Mouse (Mus musculus) heart, embryonic 12.5 days (tissue): ENCODE results near the gene AC124502.3. TPM values are rescaled to one million over a fixed set of nuclear protein-coding genes. Genes with fewer than 3 reads are reported as not detected.

ENCODE experiments used
- ATAC-seq: fragments of 200-750 bp; cut with Nextera tagmentation; 2 replicates; pipeline ENCODE4 v1.8.0; 2017; ENCODE audit warnings: moderate TSS enrichment, moderate library complexity; ENCODE audit not compliant: insufficient number of reproducible peaks, low FRiP score
- H3K27ac ChIP-seq: fragments of 300-500 bp; sonication (generic); 2 replicates; pipeline ENCODE4 v1.5.1; 2016; ENCODE audit warnings: mild to moderate bottlenecking, moderate library complexity; ENCODE audit not compliant: poor library complexity, severe bottlenecking
- H3K27me3 ChIP-seq: fragments of 300-500 bp; sonication (generic); replicated peaks from 2 replicates; pipeline ENCODE4 v1.6.1; 2016; ENCODE audit warnings: mild to moderate bottlenecking, moderate library complexity
- H3K36me3 ChIP-seq: fragments of 300-500 bp; sonication (generic); 2 replicates; pipeline ENCODE4 v1.6.1; 2016; ENCODE audit warnings: mild to moderate bottlenecking, moderate library complexity
- H3K4me1 ChIP-seq: fragments of 300-500 bp; sonication (generic); replicated peaks from 2 replicates; pipeline ENCODE4 v1.6.1; 2016; ENCODE audit warnings: mild to moderate bottlenecking
- H3K4me2 ChIP-seq: fragments of 300-500 bp; sonication (generic); 2 replicates; pipeline ENCODE4 v1.6.1; 2016; ENCODE audit warnings: mild to moderate bottlenecking, moderate library complexity
- H3K4me3 ChIP-seq: fragments of 300-500 bp; sonication (generic); 2 replicates; pipeline ENCODE4 v1.5.1; 2016; ENCODE audit warnings: mild to moderate bottlenecking
- H3K9ac ChIP-seq: fragments of 300-500 bp; sonication (generic); 2 replicates; pipeline ENCODE4 v1.6.1; 2016; ENCODE audit warnings: mild to moderate bottlenecking, moderate library complexity
- H3K9me3 ChIP-seq: fragments of 300-500 bp; sonication (generic); replicated peaks from 2 replicates; pipeline ENCODE4 v1.6.1; 2016; ENCODE audit warnings: mild to moderate bottlenecking, moderate library complexity
- WGBS: fragments of 180-500 bp; shearing (Covaris S2); methylation state at CpG from one replicate; pipeline ENCODE4 v1.1.7; 2016; 5-methylcytosine and 5-hydroxymethylcytosine counted together
- polyA plus RNA-seq: library from polyadenylated mRNA; unstranded; fragments of >200 nt; fragmentation: Nextera tagmentation; extraction: Ambion mirVana; gene quantifications from 2 replicates; pipeline ENCODE4 v1.2.1, GENCODE M21; 2016

Gene AC124502.3
- polyA plus RNA-seq, 1 experiment from 2014 or later, result 1.6 TPM

GRCm38 (mm10) chr19:5032686-5033085 is 6.0 kb upstream of the AC124502.3 start:
- no peaks in the 10 kb centered on the region for H3K27me3 ChIP-seq
- no peak overlapping the region for H3K4me3 ChIP-seq
- no peak overlapping the region for H3K4me2 ChIP-seq
- H3K4me1 ChIP-seq, result no peaks in the 10 kb centered on the region
- peaks cover 44% of the 10 kb centered on the region for H3K36me3 ChIP-seq
- H3K9me3 ChIP-seq, result no peaks in the 10 kb centered on the region
- ATAC-seq, result no peak
- 75% methylated on average over 3 of the region's 3 CpGs for WGBS
- no peak overlapping the region for H3K27ac ChIP-seq
- H3K9ac ChIP-seq, result no peak overlapping the region

GRCm38 (mm10) chr19:5036577-5036976 is 2.1 kb upstream of the AC124502.3 start:
- H3K4me3 ChIP-seq, result no peak overlapping the region
- no peak overlapping the region for H3K9ac ChIP-seq
- peaks cover 19% of the 10 kb centered on the region for H3K4me1 ChIP-seq
- H3K27ac ChIP-seq, result no peak overlapping the region
- ATAC-seq, result no peak
- H3K27me3 ChIP-seq, result no peaks in the 10 kb centered on the region
- peaks cover 5% of the 10 kb centered on the region for H3K36me3 ChIP-seq
- no peak overlapping the region for H3K4me2 ChIP-seq
- whole genome bisulfite sequencing, result 76% methylated on average over 4 of the region's 4 CpGs
- no peaks in the 10 kb centered on the region for H3K9me3 ChIP-seq

GRCm38 (mm10) chr19:5037678-5038571 is 766 bp upstream of the AC124502.3 start:
- Histone ChIP-seq H3K9me3 (no peaks in the 10 kb centered on the region), H3K27me3 (no peaks in the 10 kb centered on the region), H3K27ac (peak overlapping the region; percentile 60), H3K36me3 (peaks cover 5% of the 10 kb centered on the region; the same call in 1 of the 2 replicates), H3K4me2 (peak overlapping the region; percentile 100), H3K4me1 (peaks cover 25% of the 10 kb centered on the region), H3K4me3 (peak overlapping the region; percentile 80), H3K9ac (peak overlapping the region; percentile 95)
- WGBS, result 5% methylated on average over 32 of the region's 32 CpGs
- 0 out of 2 replicates have a peak, but pooled peaks have one; percentile 19 for ATAC-seq

GRCm38 (mm10) chr19:5039301-5040114 is 817 bp downstream of the AC124502.3 start:
- Histone ChIP-seq H3K4me3 (peak overlapping the region; percentile 80), H3K4me1 (peaks cover 25% of the 10 kb centered on the region), H3K9ac (peak overlapping the region; percentile 95), H3K36me3 (peaks cover 11% of the 10 kb centered on the region), H3K9me3 (no peaks in the 10 kb centered on the region), H3K27me3 (no peaks in the 10 kb centered on the region), H3K27ac (peak overlapping the region; percentile 60; the same call in 1 of the 2 replicates), H3K4me2 (peak overlapping the region; percentile 100)
- 15% methylated on average over 41 of the region's 41 CpGs for WGBS
- peak; percentile 6; the same call in 1 of the 2 replicates for ATAC-seq

- Histone ChIP-seq H3K4me2 (peak within 1 kb of the TSS; percentile 100), H3K9ac (peak within 1 kb of the TSS; percentile 86), H3K27ac (peak within 1 kb of the TSS; percentile 72), H3K36me3 (peaks cover 16% of the 10 kb centered on the region), H3K4me3 (peak within 1 kb of the TSS; percentile 63), H3K27me3 (no peaks in the 10 kb centered on the region), H3K4me1 (peaks cover 25% of the 10 kb centered on the region), H3K9me3 (no peaks in the 10 kb centered on the region)
- peak; percentile 74 for ATAC-seq
- 4% methylated on average over 40 of the region's 40 CpGs for WGBS
These were observed 2.3 kb downstream of the AC124502.3 start, which contains the start of gene Brms1 for GRCm38 (mm10) chr19:5040862-5041523. Gene Brms1, plus strand, starts transcription at chr19:5041354.

- Histone ChIP-seq H3K9ac (peak overlapping the region; percentile 86), H3K27ac (peak overlapping the region; percentile 72; the same call in 1 of the 2 replicates), H3K36me3 (peaks cover 22% of the 10 kb centered on the region), H3K4me2 (peak overlapping the region; percentile 100), H3K4me3 (peak overlapping the region; percentile 63), H3K27me3 (no peaks in the 10 kb centered on the region), H3K4me1 (peaks cover 25% of the 10 kb centered on the region), H3K9me3 (no peaks in the 10 kb centered on the region)
- no peak for ATAC-seq
- 2% methylated on average over 16 of the region's 16 CpGs for WGBS
These were observed 2.9 kb downstream of the AC124502.3 start for GRCm38 (mm10) chr19:5041588-5041987.

- Histone ChIP-seq H3K4me1 (peaks cover 23% of the 10 kb centered on the region), H3K36me3 (peaks cover 52% of the 10 kb centered on the region), H3K4me3 (no peak overlapping the region), H3K27me3 (no peaks in the 10 kb centered on the region), H3K9ac (no peak overlapping the region), H3K4me2 (no peak overlapping the region), H3K9me3 (no peaks in the 10 kb centered on the region), H3K27ac (no peak overlapping the region)
- 68% methylated on average over 4 of the region's 4 CpGs for WGBS
- ATAC-seq, result no peak
These were observed 6.8 kb downstream of the AC124502.3 start for GRCm38 (mm10) chr19:5045531-5045930.

- no peak for ATAC-seq
- WGBS, result 85% methylated on average over 14 of the region's 14 CpGs
- H3K4me1 ChIP-seq, result peaks cover 38% of the 10 kb centered on the region
- H3K9ac ChIP-seq, result no peak overlapping the region
- H3K27ac ChIP-seq, result no peak overlapping the region
- H3K4me3 ChIP-seq, result no peak overlapping the region
- peaks cover 49% of the 10 kb centered on the region for H3K36me3 ChIP-seq
- H3K27me3 ChIP-seq, result peaks cover 21% of the 10 kb centered on the region
- no peaks in the 10 kb centered on the region for H3K9me3 ChIP-seq
- no peak overlapping the region for H3K4me2 ChIP-seq
These were observed 9.7 kb downstream of the AC124502.3 start for GRCm38 (mm10) chr19:5048138-5049056.

DNA sequence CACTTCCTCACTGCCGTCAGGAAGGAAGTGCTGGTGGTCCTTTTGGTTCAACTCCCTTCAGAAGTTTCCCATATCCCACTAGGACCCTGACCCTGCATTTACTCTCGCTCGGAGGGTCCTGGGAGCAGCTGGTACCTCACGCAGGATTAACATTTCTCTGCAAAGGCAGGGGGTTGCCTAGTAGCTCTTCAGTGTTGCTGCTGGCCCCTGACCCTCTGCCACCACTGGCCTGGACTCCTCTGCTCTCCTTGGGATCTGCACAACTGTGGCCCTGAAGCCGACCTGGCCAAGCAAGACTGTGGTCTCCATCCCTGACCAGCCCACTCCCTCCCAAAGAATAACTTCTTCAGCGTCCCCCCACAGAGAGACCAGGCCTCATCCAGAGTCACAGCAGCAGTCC is 10.6 kb downstream of the AC124502.3 start:
- H3K4me3 ChIP-seq, result no peak overlapping the region
- H3K27me3 ChIP-seq, result peaks cover 27% of the 10 kb centered on the region
- no peak overlapping the region for H3K4me2 ChIP-seq
- no peaks in the 10 kb centered on the region for H3K9me3 ChIP-seq
- H3K9ac ChIP-seq, result no peak overlapping the region
- no peak overlapping the region for H3K27ac ChIP-seq
- peaks cover 38% of the 10 kb centered on the region for H3K4me1 ChIP-seq
- WGBS, result 82% methylated on average over 6 of the region's 6 CpGs
- peaks cover 46% of the 10 kb centered on the region for H3K36me3 ChIP-seq
- ATAC-seq, result no peak
